Mouse (Mus musculus) spleen, adult 2 months (tissue): ENCODE measurements at regions not wholly inside any gene's neighbourhood (a gene's known extent, or its start where the extent isn't known, plus 50 kb on each side); places are given as distances from the start of the nearest gene placed in this dataset.

Experiments
- CTCF ChIP-seq: fragments of 200-500 bp; IDR thresholded peaks from 2 replicates; pipeline ENCODE4 v1.5.1; 2011; ENCODE audit warnings: mild to moderate bottlenecking, inconsistent platforms; ENCODE audit not compliant: insufficient read depth, insufficient read length, insufficient replicate concordance; ENCODE audit errors: extremely low read depth
- POLR2A ChIP-seq: fragments of 200-500 bp; IDR thresholded peaks from 2 replicates; pipeline ENCODE4 v1.6.1; 2011; ENCODE audit warnings: low read depth, low read length, inconsistent platforms

GRCm38 (mm10) chr15:7039119-7039518 lies 51.3 kb upstream of the Lifr start:
- no peak for TF ChIP-seq CTCF
- no peak for TF ChIP-seq POLR2A
